Mouse (Mus musculus) kidney, postnatal 0 days (tissue): ENCODE measurements around the gene Ltbp4. TPM values are rescaled to one million over a fixed set of nuclear protein-coding genes. Genes with fewer than 3 reads are reported as not detected.
A peak's percentile ranks its signal among the peaks of the same experiment; 100 is the strongest.

Experiments used
- ATAC-seq: fragments of 200-750 bp; cut with Nextera tagmentation; replicated peaks from 2 replicates; pipeline ENCODE4 v1.8.0; 2017; ENCODE audit warnings: low read depth, moderate number of reproducible peaks, moderate TSS enrichment, moderate library complexity; ENCODE audit not compliant: low FRiP score
- DNase-seq: peaks from one replicate; pipeline ENCODE4 v3.0.0-alpha.2; 2016; ENCODE audit warnings: low spot score
- H3K27ac ChIP-seq: fragments of 300-500 bp; sonication (generic); 2 replicates; pipeline ENCODE4 v1.5.1; 2014; ENCODE audit warnings: mild to moderate bottlenecking
- H3K27me3 ChIP-seq: fragments of 300-500 bp; sonication (generic); 2 replicates; pipeline ENCODE4 v1.6.1; 2014; ENCODE audit warnings: low read length, mixed read lengths; ENCODE audit not compliant: insufficient read depth
- H3K36me3 ChIP-seq: fragments of 300-500 bp; sonication (generic); 2 replicates; pipeline ENCODE4 v1.6.1; 2014; ENCODE audit warnings: low read length, mixed read lengths; ENCODE audit not compliant: insufficient read depth
- H3K4me1 ChIP-seq: fragments of 300-500 bp; sonication (generic); replicated peaks from 2 replicates; pipeline ENCODE4 v1.6.1; 2014; ENCODE audit warnings: antibody characterized with exemption, low read length, mixed read lengths; ENCODE audit not compliant: insufficient read depth
- H3K4me2 ChIP-seq: fragments of 300-500 bp; sonication (generic); 2 replicates; pipeline ENCODE4 v1.6.1; 2014; ENCODE audit warnings: mild to moderate bottlenecking, low read length, moderate library complexity, mixed read lengths
- H3K4me3 ChIP-seq: fragments of 300-500 bp; sonication (generic); replicated peaks from 2 replicates; pipeline ENCODE4 v1.5.1; 2014; ENCODE audit warnings: low read depth, low read length
- H3K9ac ChIP-seq: fragments of 300-500 bp; sonication (generic); 2 replicates; pipeline ENCODE4 v1.6.1; 2014; ENCODE audit warnings: low read depth, low read length
- H3K9me3 ChIP-seq: fragments of 300-500 bp; sonication (generic); replicated peaks from 2 replicates; pipeline ENCODE4 v1.6.1; 2016; ENCODE audit warnings: low read length, inconsistent platforms, mixed read lengths
- CTCF ChIP-seq: IDR thresholded peaks from 2 replicates; pipeline ENCODE4 v1.5.1; 2016; ENCODE audit warnings: antibody characterized with exemption, low read depth, mild to moderate bottlenecking, moderate library complexity
- WGBS: fragments of 180-500 bp; shearing (Covaris S2); extraction: QIAGEN DNeasy Blood & Tissue Kit; methylation state at CpG from one replicate; pipeline ENCODE4 v1.1.7; 2014; 5-methylcytosine and 5-hydroxymethylcytosine counted together
- polyA plus RNA-seq: library from polyadenylated mRNA; unstranded; fragments of >200 nt; fragmentation: Nextera tagmentation; extraction: Ambion mirVana; gene quantifications from 2 replicates; pipeline ENCODE4 v1.2.1, GENCODE M21; 2015

Ltbp4 gene
- polyA plus RNA-seq, 1 experiment from 2014 or later = 41.7 TPM

GRCm38 (mm10) chr7:27334405-27334911 is 3.0 kb downstream of the Ltbp4 start:
- Histone ChIP-seq H3K27ac (no peak overlapping the region), H3K9me3 (no peaks in the 10 kb centered on the region), H3K4me2 (peak overlapping the region; percentile 89), H3K4me1 (peaks cover 16% of the 10 kb centered on the region), H3K4me3 (0 out of 2 replicates have a peak overlapping the region, but pooled peaks have one; percentile 9), H3K9ac (0 out of 2 replicates have a peak overlapping the region, but pooled peaks have one; percentile 31), H3K27me3 (peaks cover 8% of the 10 kb centered on the region), H3K36me3 (no peaks in the 10 kb centered on the region)
- no peak for TF ChIP-seq CTCF
- no peak for ATAC-seq
- no peak for DNase-seq
- 6% methylated on average over 31 of the region's 32 CpGs for WGBS

GRCm38 (mm10) chr7:27333316-27333941 is 4.1 kb downstream of the Ltbp4 start:
- H3K27me3 ChIP-seq = peaks cover 8% of the 10 kb centered on the region
- DNase-seq (no peak), ATAC-seq (no peak)
- peak overlapping the region; percentile 59 for H3K9ac ChIP-seq
- H3K27ac ChIP-seq = peak overlapping the region; percentile 94; the same call in 1 of the 2 replicates
- H3K9me3 ChIP-seq = no peaks in the 10 kb centered on the region
- no peak for TF ChIP-seq CTCF
- peaks cover 18% of the 10 kb centered on the region for H3K4me1 ChIP-seq
- H3K36me3 ChIP-seq = no peaks in the 10 kb centered on the region
- H3K4me3 ChIP-seq = peak overlapping the region; percentile 59
- H3K4me2 ChIP-seq = peak overlapping the region; percentile 89
- under 1% methylated on average over 42 of the region's 77 CpGs for WGBS

- ATAC-seq (no peak), DNase-seq (peak; percentile 90)
- Histone ChIP-seq H3K4me3 (peak overlapping the region; percentile 59), H3K4me2 (peak overlapping the region; percentile 89), H3K36me3 (no peaks in the 10 kb centered on the region), H3K27me3 (peaks cover 8% of the 10 kb centered on the region), H3K9me3 (no peaks in the 10 kb centered on the region), H3K9ac (peak overlapping the region; percentile 59), H3K27ac (peak overlapping the region; percentile 94), H3K4me1 (peaks cover 18% of the 10 kb centered on the region)
- under 1% methylated on average over 36 of the region's 39 CpGs for WGBS
- TF ChIP-seq CTCF = peak; percentile 79
Measured at GRCm38 (mm10) chr7:27332353-27333199, 4.9 kb downstream of the Ltbp4 start.

GRCm38 (mm10) chr7:27331854-27332253 is 5.6 kb downstream of the Ltbp4 start:
- no peak for TF ChIP-seq CTCF
- H3K4me1 ChIP-seq = peaks cover 18% of the 10 kb centered on the region

GRCm38 (mm10) chr7:27331541-27331851 is 6.0 kb downstream of the Ltbp4 start:
- H3K4me1 ChIP-seq = peaks cover 18% of the 10 kb centered on the region
- DNase-seq (peak; percentile 76), ATAC-seq (no peak)
- peak overlapping the region; percentile 94 for H3K27ac ChIP-seq
- WGBS = 1% methylated on average over 8 of the region's 8 CpGs
- no peaks in the 10 kb centered on the region for H3K9me3 ChIP-seq
- H3K36me3 ChIP-seq = no peaks in the 10 kb centered on the region
- peak overlapping the region; percentile 89 for H3K4me2 ChIP-seq
- peaks cover 8% of the 10 kb centered on the region for H3K27me3 ChIP-seq
- TF ChIP-seq CTCF = no peak
- peak overlapping the region; percentile 59; the same call in 1 of the 2 replicates for H3K4me3 ChIP-seq
- H3K9ac ChIP-seq = 0 out of 2 replicates have a peak overlapping the region, but pooled peaks have one; percentile 25

More at GRCm38 (mm10) chr7:27331854-27332253, 5.6 kb downstream of the Ltbp4 start:
- WGBS = 2% methylated on average over 8 of the region's 8 CpGs
- H3K36me3 ChIP-seq = no peaks in the 10 kb centered on the region
- H3K9ac ChIP-seq = peak overlapping the region; percentile 59; the same call in 1 of the 2 replicates
- ATAC-seq (no peak), DNase-seq (no peak)
- peak overlapping the region; percentile 89 for H3K4me2 ChIP-seq
- peak overlapping the region; percentile 94 for H3K27ac ChIP-seq
- H3K9me3 ChIP-seq = no peaks in the 10 kb centered on the region
- H3K27me3 ChIP-seq = peaks cover 8% of the 10 kb centered on the region
- H3K4me3 ChIP-seq = peak overlapping the region; percentile 59

DNA sequence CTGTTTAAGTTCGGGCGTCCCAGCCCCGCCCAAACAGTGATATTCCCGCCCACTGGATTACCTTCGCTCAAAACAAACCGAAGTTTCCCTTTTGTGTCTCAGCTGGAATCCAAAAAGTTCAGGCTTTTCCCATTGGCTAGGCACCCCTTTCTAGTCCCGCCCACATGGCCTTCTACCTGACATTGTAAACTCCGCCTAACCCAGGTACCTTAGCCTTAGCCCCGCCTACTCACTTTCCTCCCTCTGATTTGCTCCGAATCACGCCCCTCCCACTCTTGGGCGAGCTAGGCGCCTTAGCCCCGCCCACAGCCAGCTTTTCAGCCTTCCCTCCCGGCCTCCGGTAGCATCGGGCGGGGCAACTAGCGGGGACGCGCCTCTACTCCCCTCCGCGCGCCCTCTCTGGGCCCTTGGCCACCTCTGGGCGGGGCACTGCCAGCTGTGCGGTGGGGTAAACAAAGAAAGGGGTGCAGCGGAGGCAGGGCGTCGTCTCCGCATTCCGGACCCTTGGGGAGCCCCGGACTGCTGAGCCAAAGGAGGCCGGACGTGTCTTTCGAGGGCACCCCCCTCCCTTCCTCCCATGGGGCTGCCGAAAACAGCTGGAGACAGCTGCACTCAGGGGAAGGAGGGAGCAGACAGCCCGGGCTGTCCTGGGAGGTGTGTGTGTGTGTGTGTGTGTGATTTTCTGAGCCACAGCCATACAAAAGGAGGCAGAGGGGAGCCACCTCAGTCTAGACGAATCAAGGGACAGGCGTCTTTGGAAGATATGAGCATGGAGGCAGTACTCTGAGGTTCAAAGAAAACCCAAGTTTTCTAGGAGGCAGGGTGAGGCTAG is 6.6 kb downstream of the Ltbp4 start:
- peaks cover 24% of the 10 kb centered on the region for H3K4me1 ChIP-seq
- peak overlapping the region; percentile 59 for H3K4me3 ChIP-seq
- H3K27ac ChIP-seq = peak overlapping the region; percentile 94
- ATAC-seq (peak; percentile 58), DNase-seq (peak; percentile 98)
- no peaks in the 10 kb centered on the region for H3K9me3 ChIP-seq
- no peak for TF ChIP-seq CTCF
- H3K36me3 ChIP-seq = no peaks in the 10 kb centered on the region
- H3K9ac ChIP-seq = peak overlapping the region; percentile 57; the same call in 1 of the 2 replicates
- under 1% methylated on average over 38 of the region's 39 CpGs for WGBS
- H3K27me3 ChIP-seq = peaks cover 8% of the 10 kb centered on the region
- peak overlapping the region; percentile 89 for H3K4me2 ChIP-seq
